8 mouse cellular contexts compared by ENCODE assay signal in the genomic region with DNA sequence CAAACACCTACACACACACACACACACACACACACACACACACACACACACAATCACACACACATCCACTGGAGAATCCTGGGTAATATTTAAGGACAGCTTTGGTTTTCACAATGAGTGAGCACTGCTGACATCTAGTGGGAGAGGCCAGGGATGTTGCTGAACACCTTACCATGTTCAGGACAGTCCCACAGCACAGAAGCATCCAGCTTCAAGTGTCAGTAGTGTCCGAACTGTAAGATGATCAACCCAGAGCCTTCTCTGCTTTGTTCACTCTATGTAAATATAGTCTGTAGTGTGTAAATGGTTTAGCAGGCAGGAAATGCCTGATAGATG.
DNase-seq lines count a peak whose midpoint lies in the region; ATAC-seq lines count a peak whose summit lies in the region.

No protein-coding gene starts in this region.

- intact Hi-C loops in left cerebral cortex, postnatal 10 days (cut with DNase I) = no loop called here
- intact Hi-C loops in left cerebral cortex, postnatal 36 days (cut with DNase I) = loop anchor here (5.0 kb wide), 1 partner anchor 318 kb away; no protein-coding TSS in a partner anchor

- H3K4me2 ChIP-seq in heart, embryonic 14.5 days (ENCODE audit: low read length) = peak overlapping the region; percentile 50
- no peak overlapping the region for H3K4me2 ChIP-seq in limb, embryonic 12.5 days

- no peak overlapping the region for H3K27ac ChIP-seq in heart, embryonic 14.5 days (replicated peaks in 1 of 2; ENCODE audit: control insufficient read depth in 1 of 2, insufficient read depth in 1 of 2, low read depth in 2 of 2, low read length in 2 of 2)
- no peak overlapping the region for H3K27ac ChIP-seq in limb, embryonic 12.5 days

- WGBS in heart, embryonic 14.5 days = 32% methylated on average over 1 of the region's 1 CpGs
- 74% methylated on average over 1 of the region's 1 CpGs for WGBS in limb, embryonic 12.5 days

- H3K36me3 ChIP-seq in heart, embryonic 14.5 days (ENCODE audit: control insufficient read depth, insufficient read depth, low read length) = no peaks in the 10 kb centered on the region
- no peaks in the 10 kb centered on the region for H3K36me3 ChIP-seq in limb, embryonic 12.5 days

- H3K4me1 ChIP-seq in heart, embryonic 14.5 days (ENCODE audit: control insufficient read depth in 2 of 2, insufficient read depth in 2 of 2, low read length in 2 of 2) = peaks cover 2 to 5% of the 10 kb centered on the region in 2 experiments; a peak in 2 of 4 replicates
- no peaks in the 10 kb centered on the region for H3K4me1 ChIP-seq in limb, embryonic 12.5 days (replicated peaks)

- DNase-seq in left cerebral cortex, postnatal 10 days (ENCODE audit: extremely low spot score in 1 of 2, low spot score in 2 of 2) = peak; percentile 17 to 20
- no peak for DNase-seq in left cerebral cortex, postnatal 36 days (ENCODE audit: low spot score in 2 of 2)
- peak; percentile 71 for DNase-seq in brain, adult 2 months (ENCODE audit: low read depth, low spot score)
- peak; percentile 5 for DNase-seq in yolk sac, embryonic 10.5 days (ENCODE audit: low spot score)
- DNase-seq in thymus, postnatal 14 days = no peak
- DNase-seq in urinary bladder, adult 18-20 months (ENCODE audit: low spot score in 2 of 2) = no peak

- no peaks in the 10 kb centered on the region for H3K9me3 ChIP-seq in heart, embryonic 14.5 days (ENCODE audit: control insufficient read depth, low read length)
- no peaks in the 10 kb centered on the region for H3K9me3 ChIP-seq in limb, embryonic 12.5 days

- H3K4me3 ChIP-seq in heart, embryonic 14.5 days (ENCODE audit: control insufficient read depth in 1 of 2, insufficient read depth in 1 of 2, low read depth in 1 of 2, low read length in 2 of 2) = no peak overlapping the region
- H3K4me3 ChIP-seq in limb, embryonic 12.5 days (replicated peaks) = no peak overlapping the region

- ATAC-seq in heart, embryonic 14.5 days (ENCODE audit: insufficient number of reproducible peaks, insufficient read depth, low FRiP score, low read depth) = no peak
- ATAC-seq in limb, embryonic 12.5 days (ENCODE audit: insufficient number of reproducible peaks, insufficient read depth, low FRiP score, low TSS enrichment, low read depth) = 0 out of 2 replicates have a peak, but pooled peaks have one; percentile 37

- no peaks in the 10 kb centered on the region for H3K27me3 ChIP-seq in heart, embryonic 14.5 days (ENCODE audit: control insufficient read depth, insufficient read depth, low read length)
- no peaks in the 10 kb centered on the region for H3K27me3 ChIP-seq in limb, embryonic 12.5 days

- no peak overlapping the region for H3K9ac ChIP-seq in heart, embryonic 14.5 days (ENCODE audit: low read length)
- H3K9ac ChIP-seq in limb, embryonic 12.5 days (replicated peaks) = no peak overlapping the region

Comparison
In these comparisons a context has a peak if more than half of its experiments do, and no peak if none do; other contexts are left out.
1. DNase-seq: peak in left cerebral cortex, postnatal 10 days (2 of 2), brain, adult 2 months (single experiment) and yolk sac, embryonic 10.5 days (single experiment); none in left cerebral cortex, postnatal 36 days (0 of 2), thymus, postnatal 14 days (single experiment) and urinary bladder, adult 18-20 months (0 of 2).